Mouse (Mus musculus): Measurements from ENCODE around the gene Rlf.

Rlf gene

GRCm38 (mm10) chr4:121214793-121215304 is at the start of gene Rlf:
Gene Rlf, minus strand, starts transcription at chr4:121215084.
- DNase-seq (ENCODE audit: low spot score in 2 of 2), result peak; percentile 99 to 100

DNA sequence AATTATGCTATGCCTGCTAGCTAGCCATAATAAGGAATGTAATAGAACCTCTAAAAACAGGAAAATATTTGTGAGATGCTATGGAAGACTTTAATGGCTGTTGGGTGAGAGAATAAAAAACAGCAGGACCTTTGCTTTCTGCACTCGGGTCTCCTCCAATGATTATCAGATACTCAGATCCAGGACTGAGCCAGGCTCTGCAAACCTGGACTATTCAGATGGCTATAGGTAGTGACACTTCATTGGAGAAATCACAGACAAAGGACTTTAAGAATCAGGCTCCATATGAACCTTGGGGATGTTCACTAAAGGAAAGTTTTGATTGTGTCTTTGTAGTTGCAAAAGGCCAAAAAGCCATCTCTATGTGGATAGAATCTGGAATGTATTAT is 26.7 kb upstream of the Rlf start:
- DNase-seq (ENCODE audit: low spot score in 2 of 2), result no peak

DNA sequence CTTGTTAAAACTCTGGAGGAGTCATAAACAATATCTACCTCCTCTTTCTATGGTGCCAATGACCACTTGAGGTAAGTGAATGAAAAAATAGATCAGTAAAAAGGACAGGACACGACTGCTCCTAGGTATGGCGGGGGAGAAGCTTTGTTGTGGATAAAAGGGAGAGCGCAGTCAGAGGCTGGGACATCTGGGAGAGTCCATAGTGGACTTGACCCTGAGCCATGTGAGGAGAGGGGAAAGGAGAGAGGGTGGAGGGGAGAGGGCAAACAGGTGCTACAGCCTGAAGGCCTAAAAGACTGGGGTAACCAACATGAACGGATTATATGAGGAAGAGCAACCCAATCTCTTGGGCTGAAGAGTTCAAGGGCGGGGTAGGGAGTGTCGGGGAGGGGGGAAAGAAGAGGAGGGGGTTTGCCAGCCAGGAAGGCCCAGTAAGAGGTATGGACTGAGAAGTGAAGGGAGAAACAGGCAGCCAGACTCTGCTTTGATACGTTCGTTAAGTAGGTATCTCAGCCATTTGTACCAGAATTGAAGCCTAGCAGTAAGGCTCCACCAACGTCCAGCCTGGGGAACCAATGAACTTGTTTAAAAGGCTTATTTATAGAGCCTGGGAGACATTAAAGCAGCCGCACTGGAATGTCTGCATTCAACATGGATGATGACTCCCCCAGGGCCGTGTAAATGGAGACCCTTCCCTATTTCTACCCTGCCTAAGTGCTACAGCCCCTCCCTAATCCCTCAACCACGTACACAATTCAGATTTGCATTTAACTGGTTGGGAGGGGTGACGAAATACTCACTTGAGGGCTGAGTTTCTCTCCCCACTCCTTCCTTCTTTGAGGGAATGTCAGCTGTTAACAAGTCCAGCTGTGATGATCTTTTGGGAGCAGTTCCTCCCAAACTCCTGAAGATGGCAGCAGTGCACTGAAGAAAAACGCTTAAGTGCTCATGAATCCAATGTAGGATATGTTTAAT is 26.0 kb upstream of the Rlf start:
- DNase-seq (ENCODE audit: low spot score in 2 of 2), result peak; percentile 50 to 52

GRCm38 (mm10) chr4:121239878-121240277 is 25.0 kb upstream of the Rlf start:
- DNase-seq (ENCODE audit: low spot score in 2 of 2), result no peak

- DNase-seq (ENCODE audit: low spot score in 2 of 2), result peak; percentile 65 to 70
Observed at GRCm38 (mm10) chr4:121231772-121232414, 17.0 kb upstream of the Rlf start.

DNA sequence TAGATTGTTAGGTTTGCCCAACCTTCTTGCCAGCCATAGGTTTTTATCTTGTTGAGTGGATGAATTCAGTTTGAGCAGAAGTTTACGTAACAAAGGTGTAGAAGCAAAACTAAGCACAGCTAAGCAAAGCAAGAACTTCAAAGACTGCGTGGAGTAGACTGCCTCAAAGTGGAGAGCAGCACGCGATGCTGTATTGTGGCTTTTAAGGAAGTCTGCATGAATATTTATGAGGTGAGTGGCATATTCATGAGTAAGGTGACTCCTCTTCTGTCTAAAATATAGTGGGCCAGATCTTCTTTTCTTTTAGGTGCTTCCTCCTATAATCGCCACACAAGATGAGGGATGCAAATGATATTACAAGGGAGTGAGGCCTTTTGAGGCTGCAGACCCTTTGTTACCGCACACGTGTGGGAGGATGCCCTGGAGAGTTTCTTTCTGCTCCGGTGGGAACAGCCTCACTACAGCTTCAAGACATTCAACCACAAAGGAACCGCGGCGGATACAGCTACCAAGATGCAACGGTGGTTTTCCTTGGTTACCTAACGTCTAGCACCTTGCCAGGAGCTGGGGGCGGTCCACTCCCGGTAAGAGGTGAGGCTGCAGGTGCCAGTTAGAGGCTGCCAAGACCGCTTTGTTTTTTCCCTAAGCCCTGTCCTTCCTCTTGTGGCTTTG is 16.2 kb upstream of the Rlf start:
- no peak for DNase-seq (ENCODE audit: low spot score in 2 of 2)

- peak in 1 of 2 experiments; percentile 14 for DNase-seq (ENCODE audit: low spot score in 2 of 2)
Observed at GRCm38 (mm10) chr4:121227072-121227471, 12.2 kb upstream of the Rlf start.

GRCm38 (mm10) chr4:121225177-121225576 is 10.3 kb upstream of the Rlf start:
- no peak for DNase-seq (ENCODE audit: low spot score in 2 of 2)

DNA sequence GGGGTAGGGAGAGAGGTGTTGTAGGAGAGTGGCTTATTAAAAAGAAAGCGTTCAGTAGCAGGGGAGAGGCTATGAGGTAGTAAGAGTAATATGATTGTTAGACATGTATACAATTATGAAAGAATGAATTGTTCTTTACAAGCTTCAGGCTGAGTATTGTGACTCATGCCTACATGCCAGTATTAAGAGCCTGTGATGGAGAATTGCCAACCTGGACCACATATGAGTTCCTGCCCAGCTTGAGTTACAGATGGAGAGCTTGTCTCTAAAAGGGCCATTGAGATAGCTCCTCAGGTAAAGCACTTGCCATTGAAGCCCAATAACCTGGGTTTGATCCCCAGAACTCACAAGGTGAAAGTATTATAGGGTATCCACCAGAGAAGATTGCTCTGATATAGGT is 8.3 kb upstream of the Rlf start:
- no peak for DNase-seq (ENCODE audit: low spot score in 2 of 2)

GRCm38 (mm10) chr4:121216216-121216615 is 1.3 kb upstream of the Rlf start:
- DNase-seq (ENCODE audit: low spot score in 2 of 2), result no peak

- DNase-seq (ENCODE audit: low spot score in 2 of 2), result peak in 1 of 2 experiments; percentile 35
Observed at GRCm38 (mm10) chr4:121215489-121215888, 605 bp upstream of the Rlf start.

- peak; percentile 70 to 71 for DNase-seq (ENCODE audit: low spot score in 2 of 2)
Observed at GRCm38 (mm10) chr4:121213936-121214792, 720 bp downstream of the Rlf start.

GRCm38 (mm10) chr4:121208911-121209310 is 6.0 kb downstream of the Rlf start:
- DNase-seq (ENCODE audit: low spot score in 2 of 2), result no peak

GRCm38 (mm10) chr4:121197856-121198255 is 17.0 kb downstream of the Rlf start:
- DNase-seq (ENCODE audit: low spot score in 2 of 2), result no peak

DNA sequence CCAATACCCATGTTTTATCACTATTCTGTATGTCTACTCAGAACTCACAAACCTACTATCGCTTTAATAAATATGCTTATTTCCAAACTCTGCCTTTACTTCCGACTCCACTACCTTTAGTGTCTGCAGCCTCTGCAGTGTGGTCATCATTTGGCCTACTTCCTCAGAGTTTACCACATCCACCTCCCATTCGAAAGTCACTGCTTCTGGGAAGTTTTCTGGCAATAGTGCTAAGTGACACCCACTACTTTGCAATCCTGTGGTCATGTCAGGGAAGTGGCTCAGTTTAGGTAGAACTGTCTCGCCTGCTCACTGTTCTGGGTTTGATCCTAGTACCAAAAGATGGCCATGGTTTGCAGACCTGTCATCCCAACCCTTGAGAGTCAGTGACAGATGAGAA is 17.9 kb downstream of the Rlf start:
- DNase-seq (ENCODE audit: low spot score in 2 of 2), result no peak

GRCm38 (mm10) chr4:121196205-121196604 is 18.7 kb downstream of the Rlf start:
- no peak for DNase-seq (ENCODE audit: low spot score in 2 of 2)

DNA sequence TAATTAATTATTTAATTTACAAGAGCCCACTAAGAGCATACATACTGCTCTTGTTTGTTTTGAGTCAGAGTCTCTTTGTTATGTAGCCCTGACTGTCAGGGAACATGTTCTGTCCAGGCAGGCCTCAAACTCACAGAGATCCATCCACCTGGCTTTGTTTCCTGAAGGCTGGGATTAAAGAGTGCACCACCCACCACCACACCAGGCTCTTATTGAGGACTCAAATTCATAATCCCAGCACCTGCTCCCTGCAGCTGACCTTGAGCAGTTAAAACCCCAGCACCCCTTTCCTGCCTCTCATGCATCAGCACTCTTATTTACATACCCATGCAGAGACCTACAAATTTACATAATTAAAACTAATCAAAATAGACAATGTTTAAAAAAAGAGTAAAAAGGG is 20.1 kb downstream of the Rlf start:
- no peak for DNase-seq (ENCODE audit: low spot score in 2 of 2)

DNA sequence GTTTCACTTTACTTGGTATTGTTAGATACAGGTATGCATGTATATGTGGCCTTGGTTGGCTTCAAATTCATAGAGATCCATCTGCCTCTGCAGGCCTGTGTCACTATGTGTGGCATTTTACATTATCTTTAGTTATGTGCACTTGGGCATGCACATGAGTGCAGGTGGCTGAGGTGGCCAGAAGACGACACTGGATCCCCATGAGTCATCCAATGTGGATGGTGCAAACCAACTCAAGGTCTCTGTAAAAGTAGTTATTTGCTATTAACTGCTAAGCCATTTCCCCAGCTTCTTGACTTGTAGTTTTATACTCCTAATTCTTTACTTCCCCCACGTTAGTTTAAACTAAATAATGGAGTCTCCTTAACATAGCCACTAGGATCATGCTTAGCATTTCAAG is 22.6 kb downstream of the Rlf start:
- no peak for DNase-seq (ENCODE audit: low spot score in 2 of 2)

DNA sequence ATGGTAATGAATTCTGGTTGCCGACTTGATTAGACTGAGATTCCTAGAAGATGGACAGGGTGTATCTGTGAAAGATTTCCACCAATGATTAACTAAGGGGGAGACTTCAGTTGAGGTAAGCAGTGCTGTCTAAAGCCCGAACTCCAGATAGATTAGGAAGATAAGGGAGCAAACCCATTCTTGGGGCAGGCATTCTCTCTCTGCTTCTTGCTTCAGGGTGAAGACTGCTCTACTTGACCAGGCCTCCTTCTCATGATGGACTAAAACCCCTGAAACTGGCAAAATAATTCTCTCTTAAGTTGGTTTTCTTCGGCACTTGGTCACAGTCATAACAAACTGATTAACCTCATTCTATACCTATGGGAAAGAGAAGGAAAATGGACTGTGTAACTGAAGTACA is 25.5 kb downstream of the Rlf start:
- no peak for DNase-seq (ENCODE audit: low spot score in 2 of 2)

- DNase-seq (ENCODE audit: low spot score in 2 of 2), result no peak
Observed at GRCm38 (mm10) chr4:121179669-121180068, 35.2 kb downstream of the Rlf start.

- no peak for DNase-seq (ENCODE audit: low spot score in 2 of 2)
Observed at GRCm38 (mm10) chr4:121167656-121168055, 47.2 kb downstream of the Rlf start.

Measured in right cerebral cortex, postnatal 10 days (tissue).